Mouse (Mus musculus): Measurements from ENCODE around the gene Fkbp10. TPM values are rescaled to one million over a fixed set of nuclear protein-coding genes. Genes with fewer than 3 reads are reported as not detected.

The Fkbp10 gene
- polyA plus RNA-seq (2012; rRNA removed), result 30.2 and 37.3 TPM in 2 replicates

GRCm38 (mm10) chr11:100414914-100415822 lies at the start of gene Fkbp10:
Gene Fkbp10 (plus strand): TSS chr11:100415697.

DNA sequence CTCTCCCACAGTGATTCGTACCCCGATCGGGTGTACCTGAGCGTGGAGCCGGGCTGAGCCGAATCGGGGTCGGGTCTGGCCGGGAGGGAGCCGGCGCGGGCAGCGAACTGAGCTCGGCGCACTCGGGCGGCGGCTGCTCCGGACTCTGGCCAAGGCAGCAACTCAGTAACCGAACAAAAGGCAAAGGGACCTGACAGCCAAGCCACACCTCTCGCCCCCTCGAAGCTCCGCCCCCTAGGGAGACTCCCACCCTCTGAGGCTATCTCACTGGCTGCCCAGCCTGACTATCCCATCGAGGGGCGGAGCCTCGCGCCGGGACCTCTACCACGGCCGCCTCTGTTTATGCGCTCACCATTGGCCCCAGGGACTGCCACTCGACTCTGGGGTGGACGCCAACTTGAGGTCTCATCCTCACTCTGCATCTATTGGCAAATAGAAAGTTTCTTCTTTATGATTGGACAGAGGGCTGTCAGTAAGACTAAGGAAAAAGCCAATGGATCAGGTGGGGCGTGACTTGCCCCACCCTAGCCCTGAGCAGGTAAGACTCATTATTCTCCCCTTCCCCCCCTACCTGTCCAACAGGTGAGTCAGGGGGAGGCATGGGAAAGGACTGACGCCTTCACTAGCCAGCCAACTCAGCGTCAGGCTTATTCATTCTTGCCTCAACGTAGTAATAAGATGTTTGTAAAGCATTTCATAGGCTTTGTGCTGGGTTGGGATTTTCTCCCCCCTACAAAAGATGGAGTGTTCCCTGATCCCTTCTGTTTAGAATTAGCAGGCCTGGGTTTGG lies 17.7 kb upstream of the Fkbp10 start, which contains the start of gene Jup:
Gene Jup (minus strand): TSS at position 164 of the 790 bp plus-strand sequence.

GRCm38 (mm10) chr11:100414021-100414913 lies 1.2 kb upstream of the Fkbp10 start, which contains the start of gene P3h4:
Gene P3h4 (minus strand): TSS chr11:100414836.

DNA sequence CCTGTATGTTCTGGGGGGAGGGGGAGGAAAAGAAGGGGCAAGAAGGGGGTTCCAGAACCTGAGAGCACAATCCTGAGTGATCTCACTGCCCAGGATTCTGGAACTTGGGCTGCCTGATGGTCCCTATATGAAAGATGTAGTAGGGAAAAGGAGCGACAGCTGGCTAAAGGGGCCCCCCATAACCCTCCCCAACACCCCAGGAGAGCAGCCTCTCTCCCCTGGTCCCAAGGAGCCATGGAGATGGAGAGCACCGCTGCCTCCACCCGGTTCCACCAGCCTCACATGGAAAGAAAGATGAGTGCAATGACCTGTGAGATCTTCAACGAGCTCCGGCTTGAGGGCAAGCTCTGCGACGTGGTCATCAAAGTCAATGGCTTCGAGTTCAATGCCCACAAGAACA lies 26.3 kb downstream of the Fkbp10 start, which contains the start of the genes Nt5c3b and Klhl10:
Gene Nt5c3b (minus strand): TSS at position 12 of the 400 bp plus-strand sequence.
Gene Klhl10 (plus strand): TSS at position 121 of the 400 bp plus-strand sequence.

DNA sequence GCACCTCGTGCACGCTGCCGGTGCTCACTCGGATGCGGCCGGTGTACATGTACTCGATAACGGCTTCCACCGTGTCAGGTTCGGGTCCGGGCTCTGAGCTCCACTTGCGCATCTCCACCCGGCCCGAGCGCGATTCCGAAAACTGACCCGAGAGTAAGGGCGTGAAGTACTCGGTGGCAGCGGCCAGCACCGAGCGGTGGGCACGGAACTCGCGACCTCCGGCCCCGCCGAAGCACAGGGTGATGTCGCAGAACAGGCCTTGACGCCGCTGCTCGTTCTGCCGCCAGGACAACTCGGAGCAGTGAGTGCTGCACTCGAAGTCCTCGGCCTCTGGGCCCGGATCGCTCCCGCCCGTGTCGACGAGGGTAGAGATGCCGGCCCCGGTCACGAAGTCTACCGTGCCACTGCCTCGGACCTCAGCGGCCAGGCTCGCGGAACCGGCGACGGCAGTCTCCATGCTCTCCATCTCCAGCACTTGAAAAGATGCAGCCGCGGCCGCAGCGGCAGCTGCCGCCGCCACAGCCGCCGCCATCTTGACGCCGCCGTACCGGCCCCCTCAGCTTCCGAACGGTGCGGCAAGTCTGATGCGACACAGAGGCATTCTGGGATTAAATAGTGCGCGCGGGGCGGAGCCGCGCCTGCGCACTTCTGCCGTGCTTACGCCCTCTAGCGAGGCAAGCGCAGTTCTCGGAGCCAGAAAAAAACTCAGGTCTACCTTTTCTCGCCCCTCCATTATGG lies 56.9 kb downstream of the Fkbp10 start, which contains the start of gene Klhl11:
Gene Klhl11 (minus strand): TSS at position 545 of the 738 bp plus-strand sequence.

Other genes with a start within 250 kb of the Fkbp10 start
- not detected in 2 replicates for gene Krt9, start 222.5 kb upstream of the Fkbp10 start, polyA plus RNA-seq (2012; rRNA removed)
- gene Krt14, start 208.1 kb upstream of the Fkbp10 start, polyA plus RNA-seq (2012; rRNA removed), result 1.2 and 1.8 TPM in 2 replicates
- gene Krt16, start 166.8 kb upstream of the Fkbp10 start, polyA plus RNA-seq (2012; rRNA removed), result 0.43 TPM in 1 of 2 replicates, not detected in the other
- 15.9 and 16.8 TPM in 2 replicates for gene Krt17, start 154.7 kb upstream of the Fkbp10 start, polyA plus RNA-seq (2012; rRNA removed)
- gene Krt42, start 145.8 kb upstream of the Fkbp10 start, polyA plus RNA-seq (2012; rRNA removed), result 0.14 TPM in 1 of 2 replicates, not detected in the other
- gene Eif1, start 95.8 kb upstream of the Fkbp10 start, polyA plus RNA-seq (2012; rRNA removed), result 95.0 and 110 TPM in 2 replicates
- gene Gast, start 81.3 kb upstream of the Fkbp10 start, polyA plus RNA-seq (2012; rRNA removed), result not detected in 2 replicates
- gene Hap1, start 59.6 kb upstream of the Fkbp10 start, polyA plus RNA-seq (2012; rRNA removed), result 5.7 and 5.8 TPM in 2 replicates
- gene Jup, start 17.9 kb upstream of the Fkbp10 start, polyA plus RNA-seq (2012; rRNA removed), result 522 and 536 TPM in 2 replicates
- 27.1 and 30.5 TPM in 2 replicates for gene P3h4, start 861 bp upstream of the Fkbp10 start, polyA plus RNA-seq (2012; rRNA removed)
- gene Nt5c3b, start 26.1 kb downstream of the Fkbp10 start, polyA plus RNA-seq (2012; rRNA removed), result 17.8 and 21.2 TPM in 2 replicates
- 0.10 and 0.23 TPM in 2 replicates for gene Klhl10, start 26.2 kb downstream of the Fkbp10 start, polyA plus RNA-seq (2012; rRNA removed)
- gene Klhl11, start 57.0 kb downstream of the Fkbp10 start, polyA plus RNA-seq (2012; rRNA removed), result 2.7 and 3.9 TPM in 2 replicates
- gene Acly, start 112.3 kb downstream of the Fkbp10 start, polyA plus RNA-seq (2012; rRNA removed), result 144 and 146 TPM in 2 replicates
- 0.30 and 0.68 TPM in 2 replicates for gene Ttc25, start 129.9 kb downstream of the Fkbp10 start, polyA plus RNA-seq (2012; rRNA removed)
- 31.3 and 31.6 TPM in 2 replicates for gene Cnp, start 159.2 kb downstream of the Fkbp10 start, polyA plus RNA-seq (2012; rRNA removed)
- gene Nkiras2, start 203.5 kb downstream of the Fkbp10 start, polyA plus RNA-seq (2012; rRNA removed), result 111 and 127 TPM in 2 replicates
- 19.3 and 23.7 TPM in 2 replicates for gene Dnajc7, start 204.5 kb downstream of the Fkbp10 start, polyA plus RNA-seq (2012; rRNA removed)

All from colon, adult 2 months (tissue).